Mouse (Mus musculus) monocyte, adult 5-6 weeks (primary cell): Measurements from ENCODE around the gene Hist1h2ah. TPM values are rescaled to one million over a fixed set of nuclear protein-coding genes. Genes with fewer than 3 reads are reported as not detected.
A peak's percentile ranks its signal among the peaks of the same experiment; 100 is the strongest.

Source experiments
- ATAC-seq: fragments of 153-309, 156-312 bp; replicated peaks from 2 replicates; pipeline ENCODE4 v1.8.0; 2017; ENCODE audit warnings: mild to moderate bottlenecking; ENCODE audit not compliant: low TSS enrichment, insufficient number of reproducible peaks, severe bottlenecking, poor library complexity, low FRiP score
- total RNA-seq: library from RNA; stranded (forward); fragments of 200-1000, 200-491, 200-594 nt; gene quantifications from 3 replicates; pipeline ENCODE4 v1.2.3, GENCODE M21; 2017

Gene Hist1h2ah
- total RNA-seq, 1 experiment from 2014 or later = not detected

GRCm38 (mm10) chr13:22040464-22041141, 5.2 kb upstream of the Hist1h2ah start:
- ATAC-seq = no peak

- ATAC-seq = no peak
Measured at GRCm38 (mm10) chr13:22039951-22040463, 4.6 kb upstream of the Hist1h2ah start.

- no peak for ATAC-seq
Measured at GRCm38 (mm10) chr13:22039364-22039763, 4.0 kb upstream of the Hist1h2ah start.

GRCm38 (mm10) chr13:22037415-22037814, 2.0 kb upstream of the Hist1h2ah start:
- ATAC-seq = no peak

GRCm38 (mm10) chr13:22036986-22037385, 1.6 kb upstream of the Hist1h2ah start:
- ATAC-seq = no peak

GRCm38 (mm10) chr13:22036149-22036956, 985 bp upstream of the Hist1h2ah start:
- ATAC-seq = no peak

- ATAC-seq = no peak
Measured at GRCm38 (mm10) chr13:22034443-22035266, 713 bp downstream of the Hist1h2ah start.

- no peak for ATAC-seq
Measured at GRCm38 (mm10) chr13:22033741-22034442, 1.5 kb downstream of the Hist1h2ah start.

GRCm38 (mm10) chr13:22030493-22030892, 4.9 kb downstream of the Hist1h2ah start:
- no peak for ATAC-seq

GRCm38 (mm10) chr13:22029928-22030327, 5.4 kb downstream of the Hist1h2ah start:
- no peak for ATAC-seq

GRCm38 (mm10) chr13:22028673-22029460, 6.5 kb downstream of the Hist1h2ah start:
- ATAC-seq = peak; percentile 89

- no peak; the same call in 1 of the 2 replicates for ATAC-seq
Measured at GRCm38 (mm10) chr13:22026058-22027031, 9.0 kb downstream of the Hist1h2ah start.

- peak; percentile 78 for ATAC-seq
Measured at GRCm38 (mm10) chr13:22022241-22022640, 13.1 kb downstream of the Hist1h2ah start.

GRCm38 (mm10) chr13:22021581-22021980, 13.8 kb downstream of the Hist1h2ah start:
- ATAC-seq = no peak

- 0 out of 2 replicates have a peak, but pooled peaks have one; percentile 33 for ATAC-seq
Measured at GRCm38 (mm10) chr13:22020901-22021339, 14.4 kb downstream of the Hist1h2ah start.
